Mouse (Mus musculus) intestine, embryonic 15.5 days (tissue): ENCODE data around the gene Lsm3. TPM values are rescaled to one million over a fixed set of nuclear protein-coding genes. Genes with fewer than 3 reads are reported as not detected.

Source experiments
- ATAC-seq: fragments of 200-750 bp; cut with Nextera tagmentation; 2 replicates; pipeline ENCODE4 v1.8.0; 2017; ENCODE audit warnings: moderate TSS enrichment, moderate library complexity
- H3K27ac ChIP-seq: fragments of 300-500 bp; sonication (generic); 2 replicates; pipeline ENCODE4 v1.5.1; 2015; ENCODE audit warnings: mild to moderate bottlenecking, inconsistent platforms
- H3K27me3 ChIP-seq: fragments of 300-500 bp; sonication (generic); replicated peaks from 2 replicates; pipeline ENCODE4 v1.6.1; 2015; ENCODE audit warnings: inconsistent platforms
- H3K36me3 ChIP-seq: fragments of 300-500 bp; sonication (generic); 2 replicates; pipeline ENCODE4 v1.6.1; 2015; ENCODE audit warnings: inconsistent platforms
- H3K4me1 ChIP-seq: fragments of 300-500 bp; sonication (generic); replicated peaks from 2 replicates; pipeline ENCODE4 v1.6.1; 2015; ENCODE audit warnings: inconsistent platforms
- H3K4me2 ChIP-seq: fragments of 300-500 bp; sonication (generic); replicated peaks from 2 replicates; pipeline ENCODE4 v1.6.1; 2015; ENCODE audit warnings: mild to moderate bottlenecking, inconsistent platforms
- H3K4me3 ChIP-seq: fragments of 300-500 bp; sonication (generic); replicated peaks from 2 replicates; pipeline ENCODE4 v1.5.1; 2015; ENCODE audit warnings: inconsistent platforms
- H3K9ac ChIP-seq: fragments of 300-500 bp; sonication (generic); 2 replicates; pipeline ENCODE4 v1.6.1; 2015; ENCODE audit warnings: inconsistent platforms
- H3K9me3 ChIP-seq: fragments of 300-500 bp; sonication (generic); 2 replicates; pipeline ENCODE4 v1.6.1; 2016; ENCODE audit warnings: inconsistent platforms
- WGBS: fragments of 180-500 bp; shearing (Covaris S2); methylation state at CpG from one replicate; pipeline ENCODE4 v1.1.7; 2015; 5-methylcytosine and 5-hydroxymethylcytosine counted together
- polyA plus RNA-seq: library from polyadenylated mRNA; unstranded; fragments of >200 nt; fragmentation: Nextera tagmentation; extraction: Ambion mirVana; gene quantifications from 2 replicates; pipeline ENCODE4 v1.2.1, GENCODE M21; 2015

Lsm3 gene
- polyA plus RNA-seq, 1 experiment from 2014 or later: 270 TPM

DNA sequence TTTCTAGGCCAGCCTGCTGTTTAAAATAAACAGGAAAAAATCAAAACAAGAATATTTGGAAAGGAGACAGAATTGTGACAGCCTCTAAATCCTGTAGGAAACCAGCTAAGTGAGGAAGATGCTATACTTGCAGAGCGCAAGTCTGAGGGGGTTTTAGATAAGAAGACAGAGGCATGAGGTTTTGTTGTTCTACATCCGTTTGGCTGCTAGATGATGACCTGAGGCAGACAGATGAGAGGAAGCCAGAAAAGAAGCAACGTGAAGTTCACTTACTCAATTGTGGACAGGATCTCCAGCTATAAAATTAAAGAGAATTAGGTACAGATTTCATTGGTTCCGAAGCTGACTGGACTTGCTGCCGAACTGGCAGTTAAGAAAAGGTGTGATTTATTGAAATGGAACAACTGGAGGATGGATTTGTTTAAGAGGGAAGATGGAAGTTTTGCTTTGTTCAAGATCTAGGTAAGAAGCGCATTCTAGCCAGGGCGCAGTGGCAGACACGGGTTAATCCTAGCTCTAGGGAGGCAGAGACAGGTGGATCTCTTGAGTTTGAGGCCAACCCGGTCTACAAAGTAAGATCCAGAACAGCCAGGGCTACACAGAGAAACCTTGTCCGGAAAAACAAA, 878 bp upstream of the Lsm3 start:
- peak overlapping the region; percentile 77 for H3K4me2 ChIP-seq
- H3K36me3 ChIP-seq: peaks cover 2% of the 10 kb centered on the region; the same call in 1 of the 2 replicates
- H3K27me3 ChIP-seq: no peaks in the 10 kb centered on the region
- H3K4me1 ChIP-seq: peaks cover 4% of the 10 kb centered on the region; the same call in 1 of the 2 replicates
- H3K9ac ChIP-seq: peak overlapping the region; percentile 83
- WGBS: 18% methylated on average over 10 of the region's 10 CpGs
- no peak overlapping the region for H3K27ac ChIP-seq
- no peaks in the 10 kb centered on the region for H3K9me3 ChIP-seq
- no peak for ATAC-seq
- H3K4me3 ChIP-seq: peak overlapping the region; percentile 67

GRCm38 (mm10) chr6:91518454-91519020, 2.8 kb downstream of the Lsm3 start:
- peaks cover 28% of the 10 kb centered on the region for H3K36me3 ChIP-seq
- no peak overlapping the region for H3K4me3 ChIP-seq
- H3K27me3 ChIP-seq: no peaks in the 10 kb centered on the region
- H3K4me2 ChIP-seq: no peak overlapping the region
- no peak for ATAC-seq
- peaks cover 4% of the 10 kb centered on the region; the same call in 1 of the 2 replicates for H3K4me1 ChIP-seq
- 92% methylated on average over 7 of the region's 7 CpGs for WGBS
- H3K9me3 ChIP-seq: no peaks in the 10 kb centered on the region
- no peak overlapping the region for H3K27ac ChIP-seq
- H3K9ac ChIP-seq: no peak overlapping the region

DNA sequence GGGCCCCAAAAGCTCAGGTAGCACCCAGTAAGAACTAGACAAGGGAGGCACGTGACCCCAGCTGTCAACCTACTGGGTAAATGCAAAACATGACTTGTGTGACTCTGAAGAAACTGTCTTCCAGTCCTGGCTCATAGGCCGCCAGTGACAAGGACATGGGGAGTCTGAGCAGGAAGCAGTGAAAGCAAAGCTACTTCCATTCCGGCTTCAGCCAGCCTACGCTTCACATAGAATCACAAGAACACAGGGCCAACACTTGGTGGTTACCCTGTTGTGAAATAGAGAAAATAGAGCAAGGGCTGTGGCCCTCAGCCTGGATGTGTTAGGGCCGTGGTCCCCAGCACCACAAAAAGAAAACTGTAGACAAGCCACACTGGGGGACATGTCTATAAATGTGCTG, 7.1 kb downstream of the Lsm3 start:
- H3K9ac ChIP-seq: no peak overlapping the region
- no peaks in the 10 kb centered on the region for H3K27me3 ChIP-seq
- peaks cover 31% of the 10 kb centered on the region for H3K36me3 ChIP-seq
- H3K27ac ChIP-seq: no peak overlapping the region
- no peak overlapping the region for H3K4me3 ChIP-seq
- H3K4me2 ChIP-seq: no peak overlapping the region
- WGBS: 92% methylated on average over 5 of the region's 5 CpGs
- H3K4me1 ChIP-seq: no peaks in the 10 kb centered on the region
- ATAC-seq: no peak
- H3K9me3 ChIP-seq: no peaks in the 10 kb centered on the region

GRCm38 (mm10) chr6:91525544-91525943, 9.8 kb downstream of the Lsm3 start:
- H3K9me3 ChIP-seq: no peaks in the 10 kb centered on the region
- H3K9ac ChIP-seq: no peak overlapping the region
- H3K27ac ChIP-seq: no peak overlapping the region
- H3K4me2 ChIP-seq: no peak overlapping the region
- H3K27me3 ChIP-seq: no peaks in the 10 kb centered on the region
- H3K4me3 ChIP-seq: no peak overlapping the region
- WGBS: 83% methylated on average over 4 of the region's 4 CpGs
- ATAC-seq: no peak
- H3K36me3 ChIP-seq: peaks cover 23% of the 10 kb centered on the region
- no peaks in the 10 kb centered on the region for H3K4me1 ChIP-seq

DNA sequence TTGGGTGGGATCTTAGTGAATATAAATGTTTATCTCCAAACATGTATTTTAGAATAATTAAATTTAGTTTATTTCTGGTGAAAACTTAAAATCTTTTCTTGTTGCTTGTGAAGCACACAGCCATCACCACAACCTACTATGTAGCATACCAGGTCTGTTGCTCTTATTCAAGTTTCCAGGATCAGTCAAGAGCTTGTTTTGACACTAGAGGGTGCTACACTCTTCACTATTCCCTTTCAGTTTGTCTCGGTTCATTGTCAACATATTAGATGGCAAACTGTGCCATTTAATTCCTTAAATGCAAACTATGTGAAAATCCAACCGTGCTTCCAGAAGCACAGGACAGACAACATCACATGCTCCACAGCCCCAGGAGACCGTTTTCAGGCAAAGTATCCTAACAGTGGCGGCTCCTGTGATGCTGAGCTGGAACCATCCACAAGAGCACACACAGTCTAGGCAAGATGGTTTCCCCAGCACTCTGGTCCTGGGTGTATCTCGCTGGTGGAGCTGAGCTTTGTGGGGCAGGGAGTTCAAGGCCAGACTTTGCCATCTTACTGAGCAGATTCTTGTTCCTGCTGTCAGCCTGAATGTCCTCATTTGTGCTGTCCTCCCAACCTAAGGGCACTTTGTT, 11.6 kb downstream of the Lsm3 start:
- Histone ChIP-seq H3K4me2 (no peak overlapping the region), H3K9me3 (no peaks in the 10 kb centered on the region), H3K27me3 (no peaks in the 10 kb centered on the region), H3K4me1 (peaks cover 9% of the 10 kb centered on the region; the same call in 1 of the 2 replicates), H3K4me3 (no peak overlapping the region), H3K9ac (no peak overlapping the region), H3K27ac (no peak overlapping the region), H3K36me3 (peaks cover 13% of the 10 kb centered on the region; the same call in 1 of the 2 replicates)
- ATAC-seq: peak; percentile 62; the same call in 1 of the 2 replicates
- 41% methylated on average over 5 of the region's 5 CpGs for WGBS

GRCm38 (mm10) chr6:91528265-91528664, 12.5 kb downstream of the Lsm3 start:
- Histone ChIP-seq H3K27me3 (no peaks in the 10 kb centered on the region), H3K9ac (no peak overlapping the region), H3K4me1 (peaks cover 15% of the 10 kb centered on the region), H3K4me3 (no peak overlapping the region), H3K4me2 (no peak overlapping the region), H3K27ac (no peak overlapping the region), H3K36me3 (peaks cover 6% of the 10 kb centered on the region; the same call in 1 of the 2 replicates), H3K9me3 (no peaks in the 10 kb centered on the region)
- ATAC-seq: no peak
- WGBS: 74% methylated on average over 7 of the region's 7 CpGs

GRCm38 (mm10) chr6:91530673-91531072, 14.9 kb downstream of the Lsm3 start:
- Histone ChIP-seq H3K27me3 (no peaks in the 10 kb centered on the region), H3K27ac (no peak overlapping the region), H3K36me3 (no peaks in the 10 kb centered on the region), H3K9ac (no peak overlapping the region), H3K9me3 (no peaks in the 10 kb centered on the region), H3K4me2 (no peak overlapping the region), H3K4me1 (peaks cover 26% of the 10 kb centered on the region), H3K4me3 (no peak overlapping the region)
- no peak for ATAC-seq
- WGBS: 90% methylated on average over 8 of the region's 8 CpGs

- H3K27ac ChIP-seq: no peak overlapping the region
Observed at GRCm38 (mm10) chr6:91531276-91531675, 15.5 kb downstream of the Lsm3 start.

GRCm38 (mm10) chr6:91532661-91533060, 16.9 kb downstream of the Lsm3 start:
- 22% methylated on average over 6 of the region's 6 CpGs for WGBS
- no peaks in the 10 kb centered on the region for H3K27me3 ChIP-seq

More at GRCm38 (mm10) chr6:91531276-91531675, 15.5 kb downstream of the Lsm3 start:
- Histone ChIP-seq H3K4me2 (no peak overlapping the region), H3K4me3 (no peak overlapping the region), H3K36me3 (no peaks in the 10 kb centered on the region), H3K9ac (no peak overlapping the region), H3K27me3 (no peaks in the 10 kb centered on the region), H3K9me3 (no peaks in the 10 kb centered on the region), H3K4me1 (peaks cover 26% of the 10 kb centered on the region)
- WGBS: 66% methylated on average over 6 of the region's 6 CpGs
- no peak for ATAC-seq

DNA sequence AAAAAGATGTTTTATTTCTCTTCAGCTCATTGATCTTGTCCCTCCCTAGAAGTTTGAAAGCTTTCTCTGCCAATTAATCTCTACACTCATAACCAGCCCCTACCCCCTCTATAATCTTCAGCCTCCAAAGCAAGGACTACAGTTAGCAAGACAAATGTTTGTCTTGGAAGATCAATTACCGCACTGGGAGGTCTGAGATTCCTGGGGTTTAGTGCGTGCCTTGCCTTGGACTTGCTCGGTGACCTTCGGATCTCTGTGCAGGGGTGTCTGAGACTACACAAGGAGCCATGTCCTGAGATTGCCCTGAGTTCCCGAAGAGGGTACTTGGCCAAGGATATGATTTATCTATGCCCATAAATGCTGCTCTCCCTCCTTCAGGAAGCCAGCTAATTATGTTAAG, 17.6 kb downstream of the Lsm3 start:
- Histone ChIP-seq H3K4me1 (peaks cover 26% of the 10 kb centered on the region), H3K4me3 (no peak overlapping the region), H3K27ac (no peak overlapping the region), H3K9me3 (no peaks in the 10 kb centered on the region), H3K9ac (no peak overlapping the region), H3K4me2 (peak overlapping the region; percentile 31; the same call in 1 of the 2 replicates), H3K27me3 (no peaks in the 10 kb centered on the region), H3K36me3 (no peaks in the 10 kb centered on the region)
- 7% methylated on average over 5 of the region's 5 CpGs for WGBS
- peak; percentile 43; the same call in 1 of the 2 replicates for ATAC-seq

More at GRCm38 (mm10) chr6:91532661-91533060, 16.9 kb downstream of the Lsm3 start:
- Histone ChIP-seq H3K4me1 (peaks cover 26% of the 10 kb centered on the region), H3K27ac (no peak overlapping the region), H3K4me3 (no peak overlapping the region), H3K9ac (no peak overlapping the region), H3K4me2 (no peak overlapping the region), H3K9me3 (no peaks in the 10 kb centered on the region), H3K36me3 (no peaks in the 10 kb centered on the region)
- no peak for ATAC-seq

DNA sequence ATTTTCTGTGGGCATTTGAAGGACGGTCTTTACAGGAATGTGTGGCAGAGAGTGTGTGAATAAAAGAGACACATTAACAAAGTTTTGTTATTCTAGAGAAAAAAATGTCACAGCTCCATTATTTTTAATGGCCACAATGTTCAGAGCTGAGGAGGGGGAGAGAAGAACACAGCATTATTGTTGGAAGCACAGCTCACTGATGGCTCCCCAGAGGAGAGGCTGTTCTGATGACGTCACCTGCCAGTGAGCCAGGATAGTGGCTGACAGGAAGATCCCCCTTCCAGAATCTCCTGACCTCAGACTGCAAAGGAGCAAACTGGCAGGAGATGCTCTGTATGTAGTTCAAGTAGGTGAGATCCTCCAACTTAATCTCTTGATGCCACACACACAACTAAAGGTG, 18.0 kb downstream of the Lsm3 start:
- Histone ChIP-seq H3K9ac (no peak overlapping the region), H3K4me2 (peak overlapping the region; percentile 31; the same call in 1 of the 2 replicates), H3K9me3 (no peaks in the 10 kb centered on the region), H3K4me3 (no peak overlapping the region), H3K27ac (no peak overlapping the region), H3K27me3 (no peaks in the 10 kb centered on the region), H3K36me3 (no peaks in the 10 kb centered on the region), H3K4me1 (peaks cover 26% of the 10 kb centered on the region)
- 15% methylated on average over 2 of the region's 2 CpGs for WGBS
- no peak for ATAC-seq

DNA sequence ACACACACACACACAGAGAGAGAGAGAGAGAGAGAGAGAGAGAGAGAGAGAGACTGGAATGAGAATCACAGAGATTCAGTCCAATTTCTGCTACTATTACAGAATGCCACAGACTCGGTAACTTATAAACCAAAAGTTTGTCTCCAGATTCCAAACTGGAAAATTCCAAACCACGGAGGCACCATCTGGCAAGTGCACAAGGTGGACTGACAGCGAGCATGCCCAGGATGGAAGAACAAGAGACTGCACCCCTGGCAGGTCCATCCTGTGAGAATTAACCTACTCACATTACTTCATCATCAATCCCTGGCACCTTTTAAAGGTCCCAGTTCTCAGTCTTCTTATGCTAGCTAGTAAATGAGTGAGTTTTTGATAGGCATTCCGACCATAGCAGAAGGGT, 18.5 kb downstream of the Lsm3 start:
- Histone ChIP-seq H3K36me3 (no peaks in the 10 kb centered on the region), H3K9me3 (no peaks in the 10 kb centered on the region), H3K9ac (no peak overlapping the region), H3K4me2 (no peak overlapping the region), H3K4me1 (peaks cover 26% of the 10 kb centered on the region), H3K4me3 (no peak overlapping the region), H3K27ac (no peak overlapping the region), H3K27me3 (no peaks in the 10 kb centered on the region)
- 70% methylated on average over 4 of the region's 4 CpGs for WGBS
- no peak for ATAC-seq
